Mouse (Mus musculus) spleen, adult 10 weeks (tissue): ENCODE measurements around the gene Dhx33. TPM values are rescaled to one million over a fixed set of nuclear protein-coding genes. Genes with fewer than 3 reads are reported as not detected.

Experiments used
- polyA plus RNA-seq: library from polyadenylated mRNA; stranded (reverse); fragments of 350-450 nt; fragmentation: Illumina TruSeq; extraction: RNeasy Lipid Tissue Mini Kit (QIAGEN cat#74804); gene quantifications from one replicate; pipeline ENCODE4 v1.2.3, GENCODE M21; 2015; ENCODE audit warnings: low replicate concordance; ENCODE audit not compliant: insufficient read depth

Dhx33 gene
- 31.1 TPM for polyA plus RNA-seq

GRCm38 (mm10) chr11:71004316-71004773 is at the start of gene Dhx33:
TSS of gene Dhx33 (minus strand) at chr11:71004437.

GRCm38 (mm10) chr11:71033163-71033761 is 29.0 kb upstream of the Dhx33 start, which contains the start of gene 6330403K07Rik:
TSS of gene 6330403K07Rik (minus strand) at chr11:71033513.

GRCm38 (mm10) chr11:71019201-71020068 is 15.2 kb upstream of the Dhx33 start, which contains the start of the genes Mis12 and Derl2:
TSS of gene Mis12 (plus strand) at chr11:71019611.
TSS of gene Derl2 (minus strand) at chr11:71019841.

DNA sequence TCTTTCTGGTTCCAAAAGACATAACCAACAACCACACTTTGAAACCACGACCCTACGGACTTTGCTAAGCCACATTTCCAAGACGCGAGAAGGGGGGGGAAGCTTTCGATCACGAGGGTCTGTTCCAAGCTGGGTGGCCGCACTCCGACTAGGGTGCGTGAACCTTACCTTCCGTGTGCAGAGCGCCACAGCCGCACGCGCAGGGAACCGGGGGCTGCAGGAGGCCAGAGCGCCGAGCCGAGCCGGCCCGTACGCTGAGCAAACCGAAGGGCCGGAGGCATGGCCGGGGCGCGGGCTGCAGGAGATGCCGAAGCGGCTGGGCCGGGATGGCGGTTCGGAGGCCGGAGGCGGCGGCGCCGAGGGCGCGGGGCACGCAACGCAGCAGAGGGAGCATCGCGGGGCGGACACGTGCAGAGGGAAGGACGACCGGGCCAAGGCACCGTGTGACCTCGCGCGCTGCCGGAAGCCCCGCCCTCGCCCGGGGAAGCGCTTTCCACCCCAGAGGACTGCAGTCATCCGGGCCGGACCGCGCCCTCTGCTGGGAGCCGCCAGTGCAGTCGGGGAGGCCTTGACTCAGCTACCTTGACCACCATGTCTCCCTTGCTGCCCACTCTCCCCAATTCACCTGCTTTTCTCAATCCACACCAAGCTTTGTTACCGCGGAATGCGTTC is 21.5 kb downstream of the Dhx33 start, which contains the start of gene C1qbp:
C1qbp (minus strand) TSS at position 470 of the 672 bp plus-strand sequence.

DNA sequence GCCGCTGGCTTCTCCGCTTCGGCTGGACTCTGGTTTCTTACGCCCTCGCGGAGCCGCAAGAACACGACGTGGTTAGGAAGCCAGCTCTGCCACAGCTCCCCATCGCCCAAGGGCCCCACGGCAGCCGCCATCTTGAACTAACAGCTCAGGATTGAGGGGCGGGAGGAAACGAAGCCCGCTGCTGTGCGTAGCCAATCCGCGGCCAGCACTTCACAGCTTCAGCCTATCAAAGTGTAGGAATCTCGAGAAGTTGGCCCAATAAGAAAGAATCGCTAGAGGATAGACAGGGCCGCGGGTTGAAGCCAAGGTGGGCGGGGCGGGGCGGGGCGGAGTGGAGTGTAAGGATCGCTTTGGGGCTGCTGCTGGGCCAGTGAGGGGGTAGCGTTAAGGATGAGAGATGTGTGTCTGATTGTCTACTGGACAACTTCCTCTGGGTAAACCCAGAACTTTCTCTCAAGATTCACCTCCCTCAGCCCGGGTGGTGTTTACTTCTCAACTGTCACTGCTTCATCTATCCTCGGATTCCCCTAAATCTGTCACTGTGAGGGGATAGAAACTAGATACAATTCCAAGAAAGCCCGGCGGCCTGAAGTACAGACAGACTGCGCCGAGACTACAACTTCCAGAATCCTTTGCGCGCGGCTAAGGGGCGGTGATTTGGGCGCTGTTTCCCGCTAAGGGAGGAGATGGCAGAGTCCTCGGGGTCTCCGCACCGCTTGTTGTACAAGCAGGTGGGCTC is 34.2 kb downstream of the Dhx33 start, which contains the start of the genes Nup88 and Rpain:
Nup88 (minus strand) TSS at position 153 of the 739 bp plus-strand sequence.
Rpain (plus strand) TSS at position 393 of the 739 bp plus-strand sequence.

Other genes with a start within 250 kb of the Dhx33 start
- gene Zfp3, start 240.2 kb downstream of the Dhx33 start, polyA plus RNA-seq: 9.9 TPM
- gene Scimp, start 191.9 kb downstream of the Dhx33 start, polyA plus RNA-seq: 33.4 TPM
- gene Rabep1, start 159.7 kb downstream of the Dhx33 start, polyA plus RNA-seq: 51.8 TPM
- gene Nup88, start 34.5 kb downstream of the Dhx33 start, polyA plus RNA-seq: 125 TPM
- gene Rpain, start 34.2 kb downstream of the Dhx33 start, polyA plus RNA-seq: 67.8 TPM
- 167 TPM for gene C1qbp, start 21.4 kb downstream of the Dhx33 start, polyA plus RNA-seq
- 42.1 TPM for gene Mis12, start 15.2 kb upstream of the Dhx33 start, polyA plus RNA-seq
- gene Derl2, start 15.4 kb upstream of the Dhx33 start, polyA plus RNA-seq: 62.0 TPM
- gene 6330403K07Rik, start 29.1 kb upstream of the Dhx33 start, polyA plus RNA-seq: 1.1 TPM
- gene Nlrp1a, start 140.3 kb upstream of the Dhx33 start, polyA plus RNA-seq: 1.5 TPM
- 8.2 TPM for gene Nlrp1b, start 226.3 kb upstream of the Dhx33 start, polyA plus RNA-seq